24 mouse cellular contexts compared by ENCODE assay signal in the genomic region with DNA sequence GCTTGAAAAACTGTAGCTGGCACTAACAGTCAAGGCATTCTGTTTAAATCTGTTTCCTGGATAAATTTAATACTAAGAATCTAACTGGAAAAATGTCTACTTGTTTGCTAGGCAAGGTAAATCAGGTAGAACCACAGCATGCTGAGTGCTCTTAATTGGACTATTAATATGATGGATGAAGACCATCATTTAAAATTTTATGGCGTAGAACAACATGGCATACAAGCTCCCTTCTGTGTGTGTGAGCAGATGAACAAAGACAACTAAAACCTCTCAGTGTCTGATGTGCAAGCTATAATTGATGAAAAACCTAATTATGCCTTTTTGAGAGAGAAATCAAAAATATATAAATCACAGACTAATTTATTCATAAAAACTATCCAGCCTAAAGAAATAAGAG.
DNase-seq lines count a peak whose midpoint lies in the region; ATAC-seq and TF ChIP-seq lines count a peak whose summit lies in the region.
"Had no signal": no experiment of that assay in that cellular context is flagged by ENCODE, and none has a peak within 500 bp of the region (broad histone marks: within the 10 kb centered on the region; RNA-seq: fewer than 3 reads in every experiment).

No protein-coding gene starts in this region.

- WGBS in midbrain, postnatal 0 days = 93% methylated on average over 1 of the region's 1 CpGs
- WGBS in midbrain, embryonic 11.5 days = 95% methylated on average over 1 of the region's 1 CpGs
- WGBS in neural tube, embryonic 13.5 days = 68% methylated on average over 1 of the region's 1 CpGs
- 93% methylated on average over 1 of the region's 1 CpGs for WGBS in forebrain, embryonic 10.5 days

- H3K9ac ChIP-seq in midbrain, postnatal 0 days (replicated peaks; ENCODE audit: low read length, poor library complexity, severe bottlenecking) = no peak overlapping the region
- no peak overlapping the region for H3K9ac ChIP-seq in midbrain, embryonic 11.5 days (ENCODE audit: low read length)
- no peak overlapping the region for H3K9ac ChIP-seq in neural tube, embryonic 13.5 days
- H3K9ac ChIP-seq: embryonic facial prominence, embryonic 12.5 days; forebrain, embryonic 12.5 days had no signal

- DNase-seq in midbrain, postnatal 0 days (ENCODE audit: low spot score) = peak; percentile 1
- DNase-seq in midbrain, embryonic 11.5 days (ENCODE audit: low spot score, missing footprints) = no peak
- no peak for DNase-seq in neural tube, embryonic 10.5 days (ENCODE audit: extremely low spot score, low spot score)
- no peak for DNase-seq in forebrain, embryonic 10.5 days (ENCODE audit: extremely low spot score, low spot score)
- DNase-seq: adrenal gland, adult 8-10 months; adrenal gland, postnatal 14 days; adrenal gland, postnatal 36 days; B cell, adult 2 months; cerebellum, adult 11-12 months; cerebellum, adult 2 months; cerebellum, adult 9-10 months; cerebellum, postnatal 10 days; cerebellum, postnatal 25 days had no signal

- H3K4me1 ChIP-seq in midbrain, postnatal 0 days (ENCODE audit: insufficient read depth, low read length) = no peaks in the 10 kb centered on the region
- H3K4me1 ChIP-seq in midbrain, embryonic 11.5 days (ENCODE audit: control insufficient read depth, insufficient read depth, low read length) = no peaks in the 10 kb centered on the region
- H3K4me1 ChIP-seq in neural tube, embryonic 13.5 days (replicated peaks) = no peaks in the 10 kb centered on the region
- H3K4me1 ChIP-seq in forebrain, embryonic 10.5 days = no peaks in the 10 kb centered on the region
- H3K4me1 ChIP-seq: embryonic facial prominence, embryonic 10.5 days; embryonic facial prominence, embryonic 12.5 days; forebrain, embryonic 12.5 days had no signal

- ATAC-seq in midbrain, postnatal 0 days (ENCODE audit: low FRiP score) = no peak
- no peak for ATAC-seq in midbrain, embryonic 11.5 days (ENCODE audit: low FRiP score)
- 0 out of 2 replicates have a peak, but pooled peaks have one; percentile 50 for ATAC-seq in neural tube, embryonic 13.5 days (ENCODE audit: low read depth)
- ATAC-seq: activated CD4-positive, CD25-positive, alpha-beta regulatory T cell, adult 4 months; CD4-positive, CD25-positive, alpha-beta regulatory T cell, adult 4 months; forebrain, embryonic 14.5 days; forebrain, embryonic 16.5 days; Patski had no signal

- H3K9me3 ChIP-seq in midbrain, postnatal 0 days (ENCODE audit: low read length) = no peaks in the 10 kb centered on the region
- H3K9me3 ChIP-seq in midbrain, embryonic 11.5 days (ENCODE audit: control insufficient read depth, low read length) = no peaks in the 10 kb centered on the region
- no peaks in the 10 kb centered on the region for H3K9me3 ChIP-seq in neural tube, embryonic 13.5 days
- H3K9me3 ChIP-seq in forebrain, embryonic 10.5 days = no peaks in the 10 kb centered on the region
- H3K9me3 ChIP-seq: embryonic facial prominence, embryonic 10.5 days; embryonic facial prominence, embryonic 12.5 days; forebrain, embryonic 12.5 days; G1E had no signal

- no peaks in the 10 kb centered on the region for H3K36me3 ChIP-seq in midbrain, postnatal 0 days (ENCODE audit: insufficient read depth, low read length)
- H3K36me3 ChIP-seq in midbrain, embryonic 11.5 days (ENCODE audit: control insufficient read depth, insufficient read depth, low read length) = no peaks in the 10 kb centered on the region
- H3K36me3 ChIP-seq in neural tube, embryonic 13.5 days = no peaks in the 10 kb centered on the region
- no peaks in the 10 kb centered on the region for H3K36me3 ChIP-seq in forebrain, embryonic 10.5 days (replicated peaks)
- H3K36me3 ChIP-seq: embryonic facial prominence, embryonic 10.5 days; embryonic facial prominence, embryonic 12.5 days; forebrain, embryonic 12.5 days; G1E had no signal

- no peak overlapping the region for H3K27ac ChIP-seq in midbrain, postnatal 0 days (ENCODE audit: low read depth, low read length)
- no peak overlapping the region for H3K27ac ChIP-seq in midbrain, embryonic 11.5 days (ENCODE audit: low read depth, low read length)
- no peak overlapping the region for H3K27ac ChIP-seq in neural tube, embryonic 13.5 days (replicated peaks)
- H3K27ac ChIP-seq in forebrain, embryonic 10.5 days = no peak overlapping the region
- H3K27ac ChIP-seq: embryonic facial prominence, embryonic 10.5 days; embryonic facial prominence, embryonic 12.5 days; forebrain, embryonic 12.5 days had no signal

- H3K4me2 ChIP-seq in midbrain, postnatal 0 days (ENCODE audit: low read depth, low read length, poor library complexity, severe bottlenecking) = no peak overlapping the region
- H3K4me2 ChIP-seq in midbrain, embryonic 11.5 days = no peak overlapping the region
- no peak overlapping the region for H3K4me2 ChIP-seq in neural tube, embryonic 13.5 days
- H3K4me2 ChIP-seq: embryonic facial prominence, embryonic 12.5 days; forebrain, embryonic 12.5 days had no signal

- no peak overlapping the region for H3K4me3 ChIP-seq in midbrain, postnatal 0 days (ENCODE audit: low read depth, low read length)
- no peak overlapping the region for H3K4me3 ChIP-seq in midbrain, embryonic 11.5 days (ENCODE audit: low read depth, low read length)
- H3K4me3 ChIP-seq in neural tube, embryonic 13.5 days = no peak overlapping the region
- no peak overlapping the region for H3K4me3 ChIP-seq in forebrain, embryonic 10.5 days
- H3K4me3 ChIP-seq: embryonic facial prominence, embryonic 10.5 days; embryonic facial prominence, embryonic 12.5 days; forebrain, embryonic 12.5 days had no signal

- no peak for TF ChIP-seq CTCF in midbrain, postnatal 0 days (IDR thresholded peaks at IDR 0.05)

- H3K27me3 ChIP-seq in midbrain, postnatal 0 days (ENCODE audit: insufficient read depth, low read length) = no peaks in the 10 kb centered on the region
- H3K27me3 ChIP-seq in midbrain, embryonic 11.5 days (ENCODE audit: control insufficient read depth, insufficient read depth, low read length) = no peaks in the 10 kb centered on the region
- H3K27me3 ChIP-seq in neural tube, embryonic 13.5 days = no peaks in the 10 kb centered on the region
- no peaks in the 10 kb centered on the region for H3K27me3 ChIP-seq in forebrain, embryonic 10.5 days (ENCODE audit: poor library complexity, severe bottlenecking)
- H3K27me3 ChIP-seq: CH12.LX; embryonic facial prominence, embryonic 12.5 days; forebrain, embryonic 12.5 days; Patski had no signal
